Mouse (Mus musculus) liver, embryonic 14.5 days (tissue): ENCODE results near the gene Ydjc.

Source experiments
- CTCF ChIP-seq: IDR thresholded peaks from 2 replicates; pipeline ENCODE4 v1.5.1; 2016; ENCODE audit warnings: antibody characterized with exemption, low read depth, control low read depth
- EP300 ChIP-seq: IDR thresholded peaks from 2 replicates; pipeline ENCODE4 v1.6.1; 2016; ENCODE audit warnings: antibody characterized with exemption, low read depth

DNA sequence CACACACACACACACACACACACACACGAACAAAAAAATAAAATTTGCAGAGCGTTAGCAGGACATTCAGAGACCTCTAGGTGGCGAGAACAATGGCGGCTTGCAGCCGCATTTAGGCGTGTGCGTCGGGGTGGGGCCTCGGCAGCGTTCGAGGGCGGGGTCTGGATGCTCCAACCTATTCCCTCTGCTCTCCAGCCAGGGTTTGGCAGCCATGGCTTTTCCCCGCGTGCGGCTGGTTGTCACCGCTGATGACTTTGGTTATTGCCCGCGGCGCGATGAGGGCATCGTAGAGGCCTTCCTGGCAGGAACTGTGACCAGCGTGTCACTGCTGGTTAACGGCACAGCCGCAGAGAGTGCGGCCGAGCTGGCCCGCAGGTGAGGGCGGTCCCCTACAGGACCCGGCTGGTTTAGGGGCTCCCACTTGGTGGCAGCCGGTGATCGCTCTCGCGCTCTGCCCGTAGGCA is 2.4 kb downstream of the Ydjc start, which contains the start of gene Ccdc116:
- TF ChIP-seq CTCF (peak; percentile 76), EP300 (no peak)
